In genomic region chr19:16984897-16985296, GRCm38 (mm10) we compare ENCODE assay signal across 8 mouse cellular contexts. TPM values are rescaled to one million over a fixed set of nuclear protein-coding genes. Genes with fewer than 3 reads are reported as not detected.
A peak's percentile ranks its signal among the peaks of the same experiment; 100 is the strongest.
DNase-seq lines count a peak whose midpoint lies in the region; ATAC-seq and TF ChIP-seq lines count a peak whose summit lies in the region.

No protein-coding gene starts in this region.

- no peak overlapping the region for H3K9ac ChIP-seq in hindbrain, embryonic 13.5 days

- no peaks in the 10 kb centered on the region for H3K9me3 ChIP-seq in hindbrain, embryonic 10.5 days
- no peaks in the 10 kb centered on the region for H3K9me3 ChIP-seq in hindbrain, embryonic 13.5 days

- WGBS in hindbrain, embryonic 10.5 days: 51% methylated on average over 5 of the region's 5 CpGs
- WGBS in hindbrain, embryonic 13.5 days: 55% methylated on average over 5 of the region's 5 CpGs

- H3K79me3 ChIP-seq in C2C12 (ENCODE audit: low read depth): peaks cover 19% of the 10 kb centered on the region

- H3K36me3 ChIP-seq in hindbrain, embryonic 10.5 days: no peaks in the 10 kb centered on the region
- H3K36me3 ChIP-seq in hindbrain, embryonic 13.5 days: no peaks in the 10 kb centered on the region
- peaks cover 8% of the 10 kb centered on the region for H3K36me3 ChIP-seq in C2C12 (ENCODE audit: control insufficient read depth, insufficient read depth)

- H3ac ChIP-seq in C2C12 (ENCODE audit: control insufficient read depth, insufficient read length, low read depth): no peak overlapping the region

- no peaks in the 10 kb centered on the region for H3K4me1 ChIP-seq in hindbrain, embryonic 10.5 days (replicated peaks)
- H3K4me1 ChIP-seq in hindbrain, embryonic 13.5 days (replicated peaks): no peaks in the 10 kb centered on the region; the same call in 1 of the 2 replicates

- H3K4me2 ChIP-seq in hindbrain, embryonic 13.5 days: no peak overlapping the region

- H3K27me3 ChIP-seq in hindbrain, embryonic 10.5 days (ENCODE audit: insufficient read depth, poor library complexity, severe bottlenecking): no peaks in the 10 kb centered on the region
- H3K27me3 ChIP-seq in hindbrain, embryonic 13.5 days: no peaks in the 10 kb centered on the region
- no peaks in the 10 kb centered on the region for H3K27me3 ChIP-seq in C2C12 (ENCODE audit: control insufficient read depth, insufficient read depth, insufficient read length)

- H3K79me2 ChIP-seq in C2C12 (ENCODE audit: control insufficient read depth, insufficient read depth): peaks cover 90% of the 10 kb centered on the region

- DNase-seq in hindbrain, embryonic 10.5 days (ENCODE audit: low spot score): peak; percentile 20
- peak; percentile 85 for DNase-seq in adipocyte (ENCODE audit: low spot score)
- DNase-seq in kidney, postnatal 14 days: peak; percentile 8
- DNase-seq in lung, postnatal 25 days (ENCODE audit: low spot score): peak; percentile 18
- DNase-seq in thymus, postnatal 4 days: peak; percentile 70

- H3K27ac ChIP-seq in hindbrain, embryonic 10.5 days: no peak overlapping the region
- H3K27ac ChIP-seq in hindbrain, embryonic 13.5 days: no peak overlapping the region

- no peak overlapping the region for H3K4me3 ChIP-seq in hindbrain, embryonic 10.5 days
- no peak overlapping the region for H3K4me3 ChIP-seq in hindbrain, embryonic 13.5 days
- no peak overlapping the region for H3K4me3 ChIP-seq in C2C12 (ENCODE audit: insufficient read depth, poor library complexity, severe bottlenecking)

- peak; percentile 33 for TF ChIP-seq CTCF in C2C12 (IDR thresholded peaks at IDR 0.05; ENCODE audit: control insufficient read depth, insufficient read depth, insufficient read length)

- no peak for ATAC-seq in hindbrain, embryonic 13.5 days (ENCODE audit: low FRiP score)
- peak; percentile 73; the same call in 1 of the 2 replicates for ATAC-seq in common myeloid progenitor, adult 5-6 weeks (replicated peaks; ENCODE audit: low read depth, poor library complexity, severe bottlenecking)

TF ChIP-seq in C2C12, 6 proteins besides CTCF, POLR2A, EP300 and RAD21:
- TF ChIP-seq FOSL1 (IDR thresholded peaks at IDR 0.05; ENCODE audit: insufficient read depth, low read length, poor library complexity, severe bottlenecking) (no peak), MYOD1 (IDR thresholded peaks at IDR 0.05; ENCODE audit: control insufficient read depth, insufficient read length, low read depth) (no peak), USF1 (IDR thresholded peaks at IDR 0.05; ENCODE audit: low read depth) (no peak), CEBPB (IDR thresholded peaks at IDR 0.05; ENCODE audit: low read depth) (no peak), MYOG (IDR thresholded peaks at IDR 0.05; ENCODE audit: control insufficient read depth, extremely low read depth, insufficient read length) (no peak), MAX (IDR thresholded peaks at IDR 0.05) (no peak)

RNA-seq across cellular contexts. Expression of gene Prune2, which starts 29.0 kb away (rescaled TPM):
- polyA plus RNA-seq in hindbrain, embryonic 10.5 days (2016; fragmentation: Nextera tagmentation; extraction: Ambion mirVana): 1.7 and 1.9 TPM in 2 replicates
- polyA plus RNA-seq in hindbrain, embryonic 13.5 days (2015; fragmentation: Nextera tagmentation; extraction: Ambion mirVana): 5.5 and 6.2 TPM in 2 replicates
- 17.0 TPM for polyA plus RNA-seq in C2C12 (2012; fragmentation: generic; extraction: Trizol)
- 0.78 and 0.82 TPM in 2 replicates for total RNA-seq in common myeloid progenitor, adult 5-6 weeks (2017)

Comparison
In these comparisons a context has a peak if more than half of its experiments do, and no peak if none do; other contexts are left out.
1. DNase-seq: peak in every context shown above with its lines; median percentile 85 in adipocyte; 70 in thymus, postnatal 4 days; 20 in hindbrain, embryonic 10.5 days; 18 in lung, postnatal 25 days; 8 in kidney, postnatal 14 days.